Mouse (Mus musculus): ENCODE data around the gene Tk1. TPM values are rescaled to one million over a fixed set of nuclear protein-coding genes. Genes with fewer than 3 reads are reported as not detected.
A peak's percentile ranks its signal among the peaks of the same experiment; 100 is the strongest.

Tk1 gene
- polyA plus RNA-seq, 1 experiment from 2014 or later, result 158 TPM

- H3K27ac ChIP-seq (ENCODE audit: low read depth), result no peak overlapping the region
- 61% methylated on average over 1 of the region's 1 CpGs for WGBS
- peaks cover 65% of the 10 kb centered on the region for H3K36me3 ChIP-seq (ENCODE audit: insufficient read depth)
Measured at GRCm38 (mm10) chr11:117855975-117856374, 30.1 kb upstream of the Tk1 start.

GRCm38 (mm10) chr11:117855360-117855759 lies 29.5 kb upstream of the Tk1 start:
- Histone ChIP-seq H3K27me3 (ENCODE audit: insufficient read depth, low read length) (peaks cover 7% of the 10 kb centered on the region), H3K9me3 (ENCODE audit: low read depth, low read length) (no peaks in the 10 kb centered on the region), H3K4me2 (no peak overlapping the region), H3K36me3 (ENCODE audit: insufficient read depth) (peaks cover 67% of the 10 kb centered on the region), H3K9ac (no peak overlapping the region), H3K4me3 (ENCODE audit: low read depth, low read length) (no peak overlapping the region), H3K27ac (ENCODE audit: low read depth) (no peak overlapping the region), H3K4me1 (ENCODE audit: insufficient read depth) (peaks cover 5% of the 10 kb centered on the region)
- DNase-seq (no peak), ATAC-seq (ENCODE audit: insufficient read depth) (no peak)
- 92% methylated on average over 5 of the region's 5 CpGs for WGBS
- TF ChIP-seq CTCF (IDR thresholded peaks at IDR 0.05; ENCODE audit: low read depth), result no peak

More at GRCm38 (mm10) chr11:117855975-117856374, 30.1 kb upstream of the Tk1 start:
- Histone ChIP-seq H3K27me3 (ENCODE audit: insufficient read depth, low read length) (peaks cover 14% of the 10 kb centered on the region), H3K9ac (no peak overlapping the region), H3K4me2 (no peak overlapping the region), H3K4me3 (ENCODE audit: low read depth, low read length) (no peak overlapping the region), H3K9me3 (ENCODE audit: low read depth, low read length) (no peaks in the 10 kb centered on the region), H3K4me1 (ENCODE audit: insufficient read depth) (0 out of 2 replicates have a peak, but pooled peaks cover 1% of the 10 kb centered on the region)
- DNase-seq, result no peak
- TF ChIP-seq CTCF (IDR thresholded peaks at IDR 0.05; ENCODE audit: low read depth), result no peak
- ATAC-seq (ENCODE audit: insufficient read depth), result no peak

- Histone ChIP-seq H3K4me3 (ENCODE audit: low read depth, low read length) (no peak overlapping the region), H3K27me3 (ENCODE audit: insufficient read depth, low read length) (no peaks in the 10 kb centered on the region), H3K9me3 (ENCODE audit: low read depth, low read length) (no peaks in the 10 kb centered on the region), H3K4me1 (ENCODE audit: insufficient read depth) (peaks cover 10% of the 10 kb centered on the region), H3K27ac (ENCODE audit: low read depth) (no peak overlapping the region), H3K36me3 (ENCODE audit: insufficient read depth) (peaks cover 67% of the 10 kb centered on the region), H3K9ac (no peak overlapping the region), H3K4me2 (no peak overlapping the region)
- ATAC-seq (ENCODE audit: insufficient read depth) (no peak), DNase-seq (no peak)
- WGBS, result 89% methylated on average over 9 of the region's 9 CpGs
- TF ChIP-seq CTCF (IDR thresholded peaks at IDR 0.05; ENCODE audit: low read depth), result no peak
Measured at GRCm38 (mm10) chr11:117854241-117854640, 28.3 kb upstream of the Tk1 start.

DNA sequence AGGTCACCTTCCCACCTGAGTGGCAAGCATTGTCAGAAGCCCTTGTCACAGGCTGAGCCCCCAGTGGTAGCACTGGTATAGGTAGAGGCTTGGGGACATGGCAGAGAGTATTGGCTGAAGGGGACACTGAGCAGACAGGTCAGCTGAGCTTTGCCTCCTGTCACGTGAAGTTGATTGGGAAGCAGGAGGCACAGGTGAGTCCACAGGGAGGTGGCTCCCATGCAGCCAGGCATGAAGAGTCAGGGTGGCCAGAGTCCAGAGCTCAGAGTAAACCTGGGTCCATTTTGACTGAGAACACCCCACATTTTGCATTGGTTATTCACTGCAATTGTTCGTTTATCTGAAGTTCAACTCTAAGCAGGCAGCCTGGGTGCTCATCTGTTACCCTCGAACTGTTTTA lies 27.0 kb upstream of the Tk1 start:
- ATAC-seq (ENCODE audit: insufficient read depth) (no peak), DNase-seq (no peak)
- 72% methylated on average over 3 of the region's 3 CpGs for WGBS
- H3K4me2 ChIP-seq, result no peak overlapping the region
- no peak for TF ChIP-seq CTCF (IDR thresholded peaks at IDR 0.05; ENCODE audit: low read depth)
- H3K9ac ChIP-seq, result no peak overlapping the region
- no peak overlapping the region for H3K27ac ChIP-seq (ENCODE audit: low read depth)
- no peak overlapping the region for H3K4me3 ChIP-seq (ENCODE audit: low read depth, low read length)
- H3K4me1 ChIP-seq (ENCODE audit: insufficient read depth), result peaks cover 16% of the 10 kb centered on the region
- peaks cover 64% of the 10 kb centered on the region for H3K36me3 ChIP-seq (ENCODE audit: insufficient read depth)
- H3K9me3 ChIP-seq (ENCODE audit: low read depth, low read length), result no peaks in the 10 kb centered on the region
- no peaks in the 10 kb centered on the region for H3K27me3 ChIP-seq (ENCODE audit: insufficient read depth, low read length)

DNA sequence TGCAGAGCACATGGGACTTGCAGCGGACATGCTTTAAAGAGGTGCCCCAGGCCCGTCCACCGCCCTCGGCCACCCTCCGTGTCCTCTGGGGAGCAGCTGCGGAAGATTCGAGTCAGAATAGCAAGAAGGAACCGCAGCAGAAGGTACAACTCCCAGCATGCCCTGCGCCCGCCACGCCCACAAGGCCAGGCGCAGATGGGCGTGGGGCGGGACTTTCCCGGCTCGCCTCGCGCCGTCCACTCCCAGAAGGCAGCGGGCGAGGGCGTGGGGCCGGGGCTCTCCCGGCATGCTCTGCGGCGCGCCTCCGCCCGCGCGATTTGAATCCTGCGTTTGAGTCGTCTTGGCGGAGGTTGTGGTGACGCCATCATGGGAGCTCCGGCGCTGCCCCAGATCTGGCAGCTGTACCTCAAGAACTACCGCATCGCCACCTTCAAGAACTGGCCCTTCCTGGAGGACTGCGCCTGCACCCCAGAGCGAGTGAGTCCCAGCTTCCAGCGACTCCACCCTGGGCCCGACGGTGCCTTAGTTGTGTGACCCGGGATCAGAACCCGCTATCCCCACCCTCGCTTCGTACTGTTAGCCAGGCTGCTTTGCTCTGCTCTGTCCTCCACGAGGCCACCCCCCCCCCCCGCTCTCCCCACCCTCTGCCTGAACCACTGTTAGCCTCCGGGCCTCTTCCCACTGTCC lies 23.2 kb upstream of the Tk1 start, which contains the start of gene Birc5:
Gene Birc5, plus strand, starts transcription at position 267 of the 687 bp plus-strand sequence.
- Histone ChIP-seq H3K9me3 (ENCODE audit: low read depth, low read length) (no peaks in the 10 kb centered on the region), H3K4me3 (ENCODE audit: low read depth, low read length) (peak within 1 kb of the TSS; percentile 74), H3K27ac (ENCODE audit: low read depth) (peak within 1 kb of the TSS; percentile 97), H3K4me1 (ENCODE audit: insufficient read depth) (peaks cover 22% of the 10 kb centered on the region), H3K4me2 (peak within 1 kb of the TSS; percentile 90), H3K36me3 (ENCODE audit: insufficient read depth) (peaks cover 29% of the 10 kb centered on the region), H3K27me3 (ENCODE audit: insufficient read depth, low read length) (no peaks in the 10 kb centered on the region), H3K9ac (peak within 1 kb of the TSS; percentile 83)
- ATAC-seq (ENCODE audit: insufficient read depth) (peak; percentile 91), DNase-seq (peak; percentile 99)
- no peak for TF ChIP-seq CTCF (IDR thresholded peaks at IDR 0.05; ENCODE audit: low read depth)
- WGBS, result under 1% methylated on average over 51 of the region's 51 CpGs

DNA sequence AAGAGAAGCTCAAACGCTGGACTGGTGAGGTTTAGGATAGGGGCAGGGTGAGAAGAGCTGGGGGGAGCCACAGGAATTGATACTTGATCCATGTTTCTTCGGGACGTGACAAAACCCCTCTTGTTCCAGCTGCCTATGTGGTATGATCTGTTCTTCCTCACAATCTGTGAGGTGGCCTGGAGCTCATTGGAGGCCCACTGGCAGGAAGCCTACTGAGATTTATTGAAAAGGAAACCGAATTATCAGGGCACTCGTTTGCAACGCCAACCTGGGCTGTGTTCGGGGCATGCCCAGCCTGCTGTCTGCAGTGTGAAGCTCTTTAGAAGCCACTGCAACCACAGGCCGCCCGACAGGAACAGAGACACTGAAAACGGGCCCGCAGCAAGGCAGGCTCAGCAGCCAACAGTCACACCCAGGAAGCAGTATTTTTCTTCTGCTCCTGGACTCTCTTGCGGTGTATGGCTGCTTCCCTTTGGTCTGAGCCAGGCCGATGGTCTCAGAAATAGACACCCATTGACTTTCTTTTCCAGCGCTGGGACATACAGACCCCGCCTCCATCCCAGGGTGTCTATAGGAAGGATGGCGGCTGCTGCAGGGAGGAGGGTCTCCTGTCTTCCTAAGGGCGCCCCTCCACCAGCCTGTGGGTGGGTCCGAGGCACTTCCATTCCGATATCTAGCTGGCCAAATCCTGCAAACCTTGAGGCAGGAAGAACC lies 22.5 kb upstream of the Tk1 start:
- Histone ChIP-seq H3K27me3 (ENCODE audit: insufficient read depth, low read length) (no peaks in the 10 kb centered on the region), H3K9me3 (ENCODE audit: low read depth, low read length) (no peaks in the 10 kb centered on the region), H3K27ac (ENCODE audit: low read depth) (peak overlapping the region; percentile 97), H3K4me2 (peak overlapping the region; percentile 90), H3K4me1 (ENCODE audit: insufficient read depth) (peaks cover 22% of the 10 kb centered on the region), H3K9ac (peak overlapping the region; percentile 83), H3K4me3 (ENCODE audit: low read depth, low read length) (peak overlapping the region; percentile 74), H3K36me3 (ENCODE audit: insufficient read depth) (peaks cover 22% of the 10 kb centered on the region)
- no peak for TF ChIP-seq CTCF (IDR thresholded peaks at IDR 0.05; ENCODE audit: low read depth)
- ATAC-seq (ENCODE audit: insufficient read depth), result peak; percentile 88
- WGBS, result 4% methylated on average over 19 of the region's 19 CpGs
- no peak for DNase-seq

DNA sequence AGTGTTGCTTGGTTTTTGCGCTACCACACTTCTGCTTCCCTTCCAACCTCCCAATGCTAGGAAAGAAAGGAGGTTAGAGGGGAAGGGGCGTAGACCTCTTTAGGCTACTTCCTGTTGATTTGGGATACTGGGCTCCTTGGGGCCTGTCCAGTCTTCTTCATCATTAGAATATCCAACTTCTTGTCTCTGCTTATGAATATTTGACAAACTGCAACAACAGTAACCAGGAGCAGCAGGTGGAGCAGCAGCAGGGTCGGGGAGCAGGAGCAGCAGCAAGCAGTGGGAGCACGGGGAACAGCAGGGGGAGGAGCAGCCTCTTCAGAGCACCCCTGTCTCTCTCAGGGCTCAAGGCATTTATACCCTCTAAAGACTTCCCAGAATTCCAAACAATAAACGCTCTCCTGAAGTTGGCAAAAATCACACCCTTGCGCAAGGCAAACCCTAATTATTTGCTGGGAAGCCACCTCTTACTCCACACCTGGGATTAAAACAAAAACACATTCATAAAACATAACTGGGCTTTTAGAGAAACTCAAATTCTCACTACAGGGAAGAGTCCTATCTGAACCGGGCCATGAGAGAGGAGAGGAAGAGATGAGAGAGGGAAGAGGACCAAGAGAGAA lies 21.8 kb upstream of the Tk1 start:
- peak overlapping the region; percentile 97 for H3K27ac ChIP-seq (ENCODE audit: low read depth)
- peak overlapping the region; percentile 83 for H3K9ac ChIP-seq
- no peaks in the 10 kb centered on the region for H3K9me3 ChIP-seq (ENCODE audit: low read depth, low read length)
- H3K4me2 ChIP-seq, result peak overlapping the region; percentile 90
- TF ChIP-seq CTCF (IDR thresholded peaks at IDR 0.05; ENCODE audit: low read depth), result no peak
- ATAC-seq (ENCODE audit: insufficient read depth) (no peak), DNase-seq (no peak)
- peaks cover 15% of the 10 kb centered on the region for H3K36me3 ChIP-seq (ENCODE audit: insufficient read depth)
- no peaks in the 10 kb centered on the region for H3K27me3 ChIP-seq (ENCODE audit: insufficient read depth, low read length)
- H3K4me3 ChIP-seq (ENCODE audit: low read depth, low read length), result peak overlapping the region; percentile 74
- 73% methylated on average over 7 of the region's 7 CpGs for WGBS
- peaks cover 22% of the 10 kb centered on the region for H3K4me1 ChIP-seq (ENCODE audit: insufficient read depth)
